Comparison of ENCODE assay signal across 9 mouse cellular contexts in the genomic region with DNA sequence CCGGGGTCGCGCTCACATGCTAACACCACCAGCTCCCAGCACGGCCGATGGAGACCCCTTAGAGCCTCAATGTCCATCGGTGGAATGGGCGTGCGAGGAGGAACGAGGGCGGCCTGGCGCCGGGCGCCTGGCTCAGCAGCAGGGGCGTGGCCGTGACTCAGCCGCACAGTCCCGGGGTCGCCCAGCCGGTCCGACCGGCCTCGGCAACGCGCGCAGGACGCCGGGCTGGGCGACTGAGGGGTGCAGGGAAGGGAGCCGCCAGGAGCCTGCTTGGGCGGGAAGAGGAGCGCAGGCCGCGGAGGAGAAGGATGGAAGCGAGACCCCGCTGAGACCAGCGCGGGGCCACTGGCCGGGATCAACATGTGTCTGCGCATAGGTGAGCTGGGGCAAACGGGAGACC. TPM values are rescaled to one million over a fixed set of nuclear protein-coding genes. Genes with fewer than 3 reads are reported as not detected.
DNase-seq lines count a peak whose midpoint lies in the region; ATAC-seq and TF ChIP-seq lines count a peak whose summit lies in the region.
"Had no signal": no experiment of that assay in that cellular context is flagged by ENCODE, and none has a peak within 500 bp of the region (broad histone marks: within the 10 kb centered on the region; RNA-seq: fewer than 3 reads in every experiment).

A gene (plus strand): TSS at position 193 of the 400 bp plus-strand sequence.

- peak within 1 kb of the TSS; percentile 51 for H3K4me2 ChIP-seq in hindbrain, embryonic 12.5 days (replicated peaks)
- H3K4me2 ChIP-seq in liver, postnatal 0 days (ENCODE audit: low read depth, low read length), result peak within 1 kb of the TSS; percentile 45; the same call in 1 of the 2 replicates
- H3K4me2 ChIP-seq in stomach, embryonic 14.5 days (replicated peaks; ENCODE audit: low read depth, low read length), result peak within 1 kb of the TSS; percentile 46

- ATAC-seq in hindbrain, embryonic 12.5 days (ENCODE audit: low FRiP score), result no peak
- no peak for ATAC-seq in liver, postnatal 0 days
- peak; percentile 89 for ATAC-seq in stomach, embryonic 14.5 days (ENCODE audit: insufficient number of reproducible peaks, insufficient read depth, low FRiP score, low read depth)
- no peak for ATAC-seq in inflammation-experienced regulatory T-cells, adult 6 months

- H3K36me3 ChIP-seq in kidney, adult 2 months (ENCODE audit: control insufficient read depth, insufficient read depth, low read length), result no peaks in the 10 kb centered on the region
- H3K36me3 ChIP-seq in hindbrain, embryonic 12.5 days, result no peaks in the 10 kb centered on the region
- H3K36me3 ChIP-seq in liver, postnatal 0 days (replicated peaks; ENCODE audit: insufficient read depth, low read length), result no peaks in the 10 kb centered on the region
- no peaks in the 10 kb centered on the region for H3K36me3 ChIP-seq in stomach, embryonic 14.5 days (ENCODE audit: control insufficient read depth, insufficient read depth, low read length)

- no peak within 1 kb of the TSS for H3K27ac ChIP-seq in kidney, adult 2 months (ENCODE audit: insufficient read depth, low read depth, low read length)
- no peak within 1 kb of the TSS for H3K27ac ChIP-seq in hindbrain, embryonic 12.5 days
- H3K27ac ChIP-seq in liver, postnatal 0 days (ENCODE audit: low read depth), result no peak within 1 kb of the TSS
- no peak within 1 kb of the TSS for H3K27ac ChIP-seq in stomach, embryonic 14.5 days (ENCODE audit: low read length)

- H3K4me1 ChIP-seq in kidney, adult 2 months (ENCODE audit: control insufficient read depth, insufficient read depth, low read length), result no peaks in the 10 kb centered on the region
- peaks cover 14% of the 10 kb centered on the region for H3K4me1 ChIP-seq in hindbrain, embryonic 12.5 days
- H3K4me1 ChIP-seq in liver, postnatal 0 days (ENCODE audit: insufficient read depth), result peaks cover 3% of the 10 kb centered on the region; the same call in 1 of the 2 replicates
- no peaks in the 10 kb centered on the region for H3K4me1 ChIP-seq in stomach, embryonic 14.5 days (ENCODE audit: control insufficient read depth, insufficient read depth, low read length)

- no peak for TF ChIP-seq CTCF in kidney, adult 2 months (conservative IDR thresholded peaks at IDR 0.05; ENCODE audit: insufficient read depth, insufficient read length, low read depth, low read length)
- TF ChIP-seq CTCF in liver, postnatal 0 days (IDR thresholded peaks at IDR 0.05; ENCODE audit: low read depth), result no peak

- WGBS in kidney, adult 2 months, result 5% methylated on average over 40 of the region's 40 CpGs
- 2% methylated on average over 40 of the region's 40 CpGs for WGBS in hindbrain, embryonic 12.5 days
- 3% methylated on average over 40 of the region's 40 CpGs for WGBS in liver, postnatal 0 days (ENCODE audit: insufficient replicate concordance)
- WGBS in stomach, embryonic 14.5 days, result 3% methylated on average over 40 of the region's 40 CpGs

- H3K27me3 ChIP-seq in kidney, adult 2 months (replicated peaks; ENCODE audit: control insufficient read depth, insufficient read depth, low read length), result 0 out of 2 replicates have a peak, but pooled peaks cover 1% of the 10 kb centered on the region
- peaks cover 54% of the 10 kb centered on the region for H3K27me3 ChIP-seq in hindbrain, embryonic 12.5 days
- peaks cover 17% of the 10 kb centered on the region for H3K27me3 ChIP-seq in liver, postnatal 0 days (ENCODE audit: insufficient read depth, low read length)
- H3K27me3 ChIP-seq in stomach, embryonic 14.5 days (ENCODE audit: control insufficient read depth, insufficient read depth, low read length), result 0 out of 2 replicates have a peak, but pooled peaks cover 7% of the 10 kb centered on the region

- H3K9me3 ChIP-seq in hindbrain, embryonic 12.5 days (replicated peaks), result no peaks in the 10 kb centered on the region
- no peaks in the 10 kb centered on the region for H3K9me3 ChIP-seq in liver, postnatal 0 days (ENCODE audit: low read length)
- H3K9me3 ChIP-seq in stomach, embryonic 14.5 days (ENCODE audit: control insufficient read depth, low read depth, low read length), result no peaks in the 10 kb centered on the region

- no peak for TF ChIP-seq POLR2A in kidney, adult 2 months (IDR thresholded peaks at IDR 0.05; ENCODE audit: low read depth, low read length)

- H3K9ac ChIP-seq in hindbrain, embryonic 12.5 days, result no peak within 1 kb of the TSS; the same call in 1 of the 2 replicates
- no peak within 1 kb of the TSS for H3K9ac ChIP-seq in liver, postnatal 0 days (replicated peaks)
- H3K9ac ChIP-seq in stomach, embryonic 14.5 days (replicated peaks; ENCODE audit: low read depth, low read length), result 0 out of 2 replicates have a peak within 1 kb of the TSS, but pooled peaks have one; percentile 18

- DNase-seq in kidney, adult 2 months, result no peak
- DNase-seq in kidney, postnatal 25 days, result no peak
- no peak for DNase-seq in liver, postnatal 0 days
- no peak for DNase-seq in cerebellum, postnatal 14 days
- DNase-seq in left cerebral cortex, adult 18-20 months (ENCODE audit: low spot score in 2 of 2), result no peak

- H3K4me3 ChIP-seq in kidney, adult 2 months (ENCODE audit: insufficient read depth, low read depth, low read length), result 0 out of 2 replicates have a peak within 1 kb of the TSS, but pooled peaks have one; percentile 8
- H3K4me3 ChIP-seq in hindbrain, embryonic 12.5 days, result peak within 1 kb of the TSS; percentile 28
- no peak within 1 kb of the TSS for H3K4me3 ChIP-seq in liver, postnatal 0 days (ENCODE audit: low read depth, low read length)
- peak within 1 kb of the TSS; percentile 29 for H3K4me3 ChIP-seq in stomach, embryonic 14.5 days (ENCODE audit: low read depth, low read length)

- TF ChIP-seq EP300 in liver, postnatal 0 days (IDR thresholded peaks at IDR 0.05; ENCODE audit: low read depth), result no peak

RNA-seq across cellular contexts. Expression of the gene that starts here (rescaled TPM):
- polyA plus RNA-seq in kidney, adult 2 months (2012; rRNA removed), result 9.3 and 9.9 TPM in 2 replicates
- polyA plus RNA-seq in hindbrain, embryonic 12.5 days (2016; fragmentation: Nextera tagmentation; extraction: Ambion mirVana), result 1.1 and 1.7 TPM in 2 replicates
- polyA plus RNA-seq in liver, postnatal 0 days (2015; fragmentation: Nextera tagmentation; extraction: Ambion mirVana), result 0.26 TPM in 1 of 2 replicates, not detected in the other
- polyA plus RNA-seq in stomach, embryonic 14.5 days (2014; fragmentation: Nextera tagmentation; extraction: Ambion mirVana), result 20.9 and 22.6 TPM in 2 replicates
- not detected for total RNA-seq in left cerebral cortex, adult 18-20 months (2021)
- not detected for polyA plus RNA-seq in inflammation-experienced regulatory T-cells, adult 6 months (2017; shearing (Covaris generic))
- total RNA-seq: MEL had no signal
